Mouse (Mus musculus) neural tube, embryonic 14.5 days (tissue): Measurements from ENCODE around the gene Cfap161. TPM values are rescaled to one million over a fixed set of nuclear protein-coding genes. Genes with fewer than 3 reads are reported as not detected.

Experiments
- ATAC-seq: fragments of 200-750 bp; cut with Nextera tagmentation; 2 replicates; pipeline ENCODE4 v1.8.0; 2017; ENCODE audit warnings: low read depth, mild to moderate bottlenecking, moderate TSS enrichment, moderate library complexity
- H3K27ac ChIP-seq: fragments of 300-500 bp; sonication (generic); 2 replicates; pipeline ENCODE4 v1.5.1; 2014; ENCODE audit warnings: low read depth, mild to moderate bottlenecking, control low read depth, low read length, moderate library complexity, mixed read lengths
- H3K27me3 ChIP-seq: fragments of 300-500 bp; sonication (generic); 2 replicates; pipeline ENCODE4 v1.6.1; 2014; ENCODE audit warnings: low read length; ENCODE audit not compliant: control insufficient read depth, insufficient read depth
- H3K36me3 ChIP-seq: fragments of 300-500 bp; sonication (generic); 2 replicates; pipeline ENCODE4 v1.6.1; 2014; ENCODE audit warnings: low read length, mixed read lengths; ENCODE audit not compliant: control insufficient read depth, insufficient read depth
- H3K4me1 ChIP-seq: fragments of 300-500 bp; sonication (generic); 2 replicates; pipeline ENCODE4 v1.6.1; 2014; ENCODE audit warnings: low read length; ENCODE audit not compliant: control insufficient read depth, insufficient read depth
- H3K4me2 ChIP-seq: fragments of 300-500 bp; sonication (generic); 2 replicates; pipeline ENCODE4 v1.6.1; 2014; ENCODE audit warnings: mild to moderate bottlenecking, low read depth, low read length, control low read depth
- H3K4me3 ChIP-seq: fragments of 300-500 bp; sonication (generic); 2 replicates; pipeline ENCODE4 v1.5.1; 2014; ENCODE audit warnings: low read depth, low read length, control low read depth, mixed read lengths
- H3K9ac ChIP-seq: fragments of 300-500 bp; sonication (generic); replicated peaks from 2 replicates; pipeline ENCODE4 v1.6.1; 2014; ENCODE audit warnings: low read depth, mild to moderate bottlenecking, control low read depth, low read length, mixed read lengths
- H3K9me3 ChIP-seq: fragments of 300-500 bp; sonication (generic); 2 replicates; pipeline ENCODE4 v1.6.1; 2016; ENCODE audit warnings: low read length; ENCODE audit not compliant: control insufficient read depth
- WGBS: fragments of 180-500 bp; shearing (Covaris S2); extraction: QIAGEN DNeasy Blood & Tissue Kit; methylation state at CpG from one replicate; pipeline ENCODE4 v1.1.7; 2014; 5-methylcytosine and 5-hydroxymethylcytosine counted together
- polyA plus RNA-seq: library from polyadenylated mRNA; unstranded; fragments of >200 nt; fragmentation: Nextera tagmentation; extraction: Ambion mirVana; gene quantifications from 2 replicates; pipeline ENCODE4 v1.2.1, GENCODE M21; 2014

The Cfap161 gene
- polyA plus RNA-seq, 1 experiment from 2014 or later: 0.80 TPM

GRCm38 (mm10) chr7:83738623-83739462, 55.8 kb downstream of the Cfap161 start:
- H3K27me3 ChIP-seq: no peaks in the 10 kb centered on the region
- no peak overlapping the region for H3K9ac ChIP-seq
- H3K27ac ChIP-seq: no peak overlapping the region
- no peak for ATAC-seq
- no peaks in the 10 kb centered on the region for H3K9me3 ChIP-seq
- WGBS: 78% methylated on average over 10 of the region's 10 CpGs
- no peaks in the 10 kb centered on the region for H3K36me3 ChIP-seq
- no peak overlapping the region for H3K4me2 ChIP-seq
- H3K4me3 ChIP-seq: no peak overlapping the region
- no peaks in the 10 kb centered on the region for H3K4me1 ChIP-seq

DNA sequence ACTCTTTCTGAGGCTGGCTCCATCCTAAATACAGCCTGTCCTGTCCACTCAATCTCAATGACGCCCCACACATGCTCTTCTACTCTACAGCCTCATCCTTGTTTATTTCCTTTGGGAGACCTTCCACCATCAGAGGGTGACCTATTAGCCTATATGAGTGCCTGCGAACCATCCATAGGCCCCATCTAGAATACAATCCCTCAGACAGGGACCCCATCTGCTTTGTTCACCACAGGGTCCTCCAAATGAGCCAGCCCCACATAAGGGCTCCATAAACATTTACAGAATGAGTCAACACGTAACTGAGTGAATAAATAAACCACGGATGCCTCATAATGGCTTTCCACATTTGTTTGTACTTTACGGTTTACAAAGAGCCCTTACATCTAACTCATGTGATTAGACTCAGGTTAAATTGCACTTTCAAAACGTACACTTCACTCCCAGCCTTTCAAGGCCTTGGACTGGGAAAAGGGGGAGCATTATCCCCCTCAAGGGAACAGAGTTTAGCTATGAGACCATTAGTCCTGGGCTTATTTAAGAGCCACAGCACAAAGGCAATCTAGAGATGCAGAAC, 56.7 kb downstream of the Cfap161 start:
- Histone ChIP-seq H3K9ac (no peak overlapping the region), H3K36me3 (no peaks in the 10 kb centered on the region), H3K9me3 (no peaks in the 10 kb centered on the region), H3K4me2 (no peak overlapping the region), H3K4me3 (no peak overlapping the region), H3K4me1 (no peaks in the 10 kb centered on the region), H3K27ac (no peak overlapping the region), H3K27me3 (no peaks in the 10 kb centered on the region)
- 35% methylated on average over 6 of the region's 6 CpGs for WGBS
- ATAC-seq: peak; percentile 46; the same call in 1 of the 2 replicates

DNA sequence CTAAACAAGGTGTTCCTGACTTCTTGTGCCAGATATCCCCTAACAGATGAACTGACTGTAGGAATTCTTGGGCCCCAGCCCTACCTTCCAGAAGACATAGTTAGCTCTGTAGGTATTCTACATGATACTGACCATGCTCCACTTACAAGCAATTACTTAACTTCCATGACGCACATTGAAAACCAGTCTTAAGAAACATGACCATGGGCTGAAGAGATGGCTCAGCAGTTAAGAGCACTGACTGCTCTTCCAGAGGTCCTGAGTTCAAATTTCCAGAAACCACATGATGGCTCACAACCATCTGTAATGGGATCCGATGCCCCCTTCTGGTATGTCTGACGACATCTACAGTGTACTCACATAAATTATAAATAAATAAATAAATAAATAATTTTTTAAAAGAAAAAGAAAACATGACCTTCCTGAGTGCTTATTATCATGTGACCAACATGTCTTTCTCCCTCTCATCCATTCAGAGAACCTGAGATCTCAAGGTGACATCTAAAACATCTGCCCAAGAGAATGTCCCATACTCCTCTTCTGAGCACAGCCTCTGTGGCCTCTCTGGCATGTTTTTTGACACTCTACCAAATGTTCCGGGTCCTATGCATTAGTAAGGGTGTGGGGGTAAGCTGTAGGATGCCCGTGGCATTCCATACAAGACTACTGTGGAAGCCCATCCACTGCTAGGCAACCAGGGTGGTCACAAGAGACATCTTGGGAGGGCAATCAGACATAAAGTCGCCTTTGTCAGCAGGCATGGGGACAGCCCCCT, 58.2 kb downstream of the Cfap161 start:
- H3K36me3 ChIP-seq: no peaks in the 10 kb centered on the region
- H3K9me3 ChIP-seq: no peaks in the 10 kb centered on the region
- H3K4me3 ChIP-seq: no peak overlapping the region
- no peak overlapping the region for H3K27ac ChIP-seq
- no peaks in the 10 kb centered on the region for H3K4me1 ChIP-seq
- H3K27me3 ChIP-seq: no peaks in the 10 kb centered on the region
- no peak overlapping the region for H3K4me2 ChIP-seq
- no peak for ATAC-seq
- no peak overlapping the region for H3K9ac ChIP-seq
- 80% methylated on average over 6 of the region's 6 CpGs for WGBS

DNA sequence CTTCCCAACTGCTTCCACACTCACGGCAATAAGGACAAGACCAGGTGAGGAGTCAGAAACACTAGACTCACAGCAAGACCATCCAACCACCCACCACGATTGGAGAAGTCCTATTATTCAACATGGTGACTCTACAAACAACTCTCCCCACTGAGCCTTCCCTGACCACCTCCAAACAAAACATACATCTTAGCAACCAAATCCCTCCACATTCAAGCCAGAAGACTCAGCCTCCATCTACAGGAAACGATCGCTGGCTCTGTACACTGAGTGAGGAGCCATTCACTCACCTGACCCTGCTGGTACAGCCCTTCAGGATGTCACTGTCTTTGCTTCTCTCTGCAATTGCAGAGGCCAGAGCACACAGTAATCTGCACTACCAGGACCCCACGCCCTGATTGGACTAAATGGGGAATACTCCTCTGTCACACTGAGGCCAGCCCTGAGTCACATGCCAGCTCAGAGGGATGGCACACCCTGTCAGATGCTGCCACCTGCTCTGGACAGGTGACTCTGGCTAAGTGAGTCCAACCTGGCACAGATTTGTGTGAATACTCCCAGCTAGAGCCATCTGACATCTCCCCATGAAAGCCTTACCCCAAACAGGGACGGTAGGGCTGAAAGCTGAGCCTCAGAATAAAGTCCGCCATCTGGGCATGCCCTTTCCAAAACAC, 59.4 kb downstream of the Cfap161 start:
- 87% methylated on average over 7 of the region's 7 CpGs for WGBS
- Histone ChIP-seq H3K36me3 (no peaks in the 10 kb centered on the region), H3K27ac (no peak overlapping the region), H3K9ac (no peak overlapping the region), H3K9me3 (no peaks in the 10 kb centered on the region), H3K27me3 (no peaks in the 10 kb centered on the region), H3K4me3 (no peak overlapping the region), H3K4me1 (no peaks in the 10 kb centered on the region), H3K4me2 (no peak overlapping the region)
- ATAC-seq: no peak

- no peaks in the 10 kb centered on the region for H3K27me3 ChIP-seq
- no peaks in the 10 kb centered on the region for H3K9me3 ChIP-seq
- ATAC-seq: no peak
- H3K9ac ChIP-seq: no peak overlapping the region
- no peak overlapping the region for H3K27ac ChIP-seq
- H3K4me2 ChIP-seq: no peak overlapping the region
- H3K36me3 ChIP-seq: no peaks in the 10 kb centered on the region
- no peaks in the 10 kb centered on the region for H3K4me1 ChIP-seq
- no peak overlapping the region for H3K4me3 ChIP-seq
- WGBS: 70% methylated on average over 6 of the region's 6 CpGs
Measured at GRCm38 (mm10) chr7:83734671-83735082, 60.0 kb downstream of the Cfap161 start.

DNA sequence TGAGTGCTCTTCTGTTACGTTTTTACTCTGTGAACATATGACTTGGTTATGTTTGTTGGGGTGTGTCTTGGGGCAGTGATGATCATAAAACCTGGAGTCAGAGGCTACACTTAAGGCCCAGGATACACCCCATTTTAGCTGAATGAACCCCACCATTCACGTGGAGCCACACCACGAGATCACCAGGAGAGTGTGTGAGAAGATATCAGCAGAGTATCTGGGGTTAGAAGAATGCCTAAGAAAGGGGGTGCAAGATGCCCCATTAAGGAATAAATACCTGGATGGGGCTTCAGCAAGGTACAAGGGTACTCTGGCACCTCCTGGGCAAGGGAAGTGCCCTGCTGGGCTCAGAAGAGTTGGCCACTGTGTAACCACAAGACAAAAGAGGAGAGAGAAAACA, 60.4 kb downstream of the Cfap161 start:
- Histone ChIP-seq H3K9ac (no peak overlapping the region), H3K27ac (no peak overlapping the region), H3K36me3 (no peaks in the 10 kb centered on the region), H3K4me2 (no peak overlapping the region), H3K4me1 (no peaks in the 10 kb centered on the region), H3K9me3 (no peaks in the 10 kb centered on the region), H3K27me3 (no peaks in the 10 kb centered on the region), H3K4me3 (no peak overlapping the region)
- no peak for ATAC-seq
- WGBS: 90% methylated on average over 3 of the region's 3 CpGs

DNA sequence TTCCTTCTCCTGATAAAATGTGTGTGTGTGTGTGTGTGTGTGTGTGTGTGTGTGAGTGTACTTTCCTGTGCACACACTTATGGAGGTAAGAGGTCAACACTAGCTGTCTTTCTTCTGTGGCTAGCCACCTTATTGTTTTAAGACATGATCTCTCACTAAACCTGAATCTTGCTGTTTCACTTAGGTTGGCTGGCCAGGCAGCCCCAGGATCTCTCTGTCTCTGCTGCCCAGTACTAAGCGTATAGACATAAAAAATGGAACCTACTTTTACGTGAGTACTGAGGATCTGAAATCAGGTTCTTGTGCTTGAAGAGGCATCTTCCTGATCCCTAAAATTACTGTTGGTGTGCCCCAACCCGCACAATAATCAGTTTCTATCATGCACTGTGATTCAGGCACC, 61.9 kb downstream of the Cfap161 start:
- Histone ChIP-seq H3K27me3 (no peaks in the 10 kb centered on the region), H3K4me3 (no peak overlapping the region), H3K27ac (no peak overlapping the region), H3K36me3 (no peaks in the 10 kb centered on the region), H3K9ac (no peak overlapping the region), H3K4me1 (no peaks in the 10 kb centered on the region), H3K4me2 (no peak overlapping the region), H3K9me3 (no peaks in the 10 kb centered on the region)
- no peak for ATAC-seq
- WGBS: 92% methylated on average over 3 of the region's 3 CpGs

- H3K27me3 ChIP-seq: no peaks in the 10 kb centered on the region
- H3K4me3 ChIP-seq: no peak overlapping the region
- ATAC-seq: no peak
- H3K4me1 ChIP-seq: no peaks in the 10 kb centered on the region
- no peak overlapping the region for H3K4me2 ChIP-seq
- 81% methylated on average over 15 of the region's 15 CpGs for WGBS
- H3K36me3 ChIP-seq: no peaks in the 10 kb centered on the region
- no peak overlapping the region for H3K27ac ChIP-seq
- no peak overlapping the region for H3K9ac ChIP-seq
- no peaks in the 10 kb centered on the region for H3K9me3 ChIP-seq
Measured at GRCm38 (mm10) chr7:83731961-83732666, 62.6 kb downstream of the Cfap161 start.
